Mouse (Mus musculus): ENCODE results near the gene Plg. TPM values are rescaled to one million over a fixed set of nuclear protein-coding genes. Genes with fewer than 3 reads are reported as not detected.

The Plg gene
- polyA plus RNA-seq, 1 experiment: not detected

- TF ChIP-seq GATA1 (IDR thresholded peaks at IDR 0.05; ENCODE audit: low read length): no peak
Measured at GRCm38 (mm10) chr17:12467642-12468041, 89.2 kb downstream of the Plg start.

GRCm38 (mm10) chr17:12468745-12469144 lies 90.3 kb downstream of the Plg start:
- no peak for TF ChIP-seq GATA1 (IDR thresholded peaks at IDR 0.05; ENCODE audit: low read length)

Other genes starting within 250 kb of the Plg start
- gene Map3k4, start 59.8 kb upstream of the Plg start, polyA plus RNA-seq (2012): 76.6 and 78.9 TPM in 2 replicates
- gene Slc22a3, start 129.1 kb downstream of the Plg start, polyA plus RNA-seq (2012): not detected in 2 replicates
- not detected in 2 replicates for gene Slc22a2, start 205.5 kb downstream of the Plg start, polyA plus RNA-seq (2012)